Mouse (Mus musculus) T-cell, adult 2 months (primary cell): ENCODE results near the gene Pmel.

ENCODE experiments used
- DNase-seq: peaks from one replicate; pipeline ENCODE4 v3.0.0; 2022; ENCODE audit warnings: low spot score

Gene Pmel

DNA sequence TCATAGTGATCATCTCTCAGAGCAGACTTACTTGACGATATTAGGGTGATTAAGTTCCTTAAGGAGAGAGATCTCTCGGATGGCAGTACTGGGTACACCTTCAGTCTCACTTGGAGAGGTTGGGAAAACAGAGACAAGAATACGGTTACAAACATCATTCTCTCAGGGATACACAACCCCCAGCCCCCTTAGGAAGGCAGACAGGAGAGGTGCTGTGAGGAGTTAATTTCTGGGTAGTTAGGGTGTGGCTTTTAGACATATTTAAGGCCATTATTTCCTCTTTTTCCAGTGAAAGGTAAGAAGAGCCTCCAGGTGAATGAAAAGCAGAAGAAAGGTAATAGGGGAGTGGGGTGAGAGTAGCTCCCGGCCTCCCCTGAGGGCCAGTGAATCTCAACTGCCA lies at the start of gene Pmel:
Gene Pmel, plus strand, starts transcription at position 301 of the 400 bp plus-strand sequence.
- no peak for DNase-seq

DNA sequence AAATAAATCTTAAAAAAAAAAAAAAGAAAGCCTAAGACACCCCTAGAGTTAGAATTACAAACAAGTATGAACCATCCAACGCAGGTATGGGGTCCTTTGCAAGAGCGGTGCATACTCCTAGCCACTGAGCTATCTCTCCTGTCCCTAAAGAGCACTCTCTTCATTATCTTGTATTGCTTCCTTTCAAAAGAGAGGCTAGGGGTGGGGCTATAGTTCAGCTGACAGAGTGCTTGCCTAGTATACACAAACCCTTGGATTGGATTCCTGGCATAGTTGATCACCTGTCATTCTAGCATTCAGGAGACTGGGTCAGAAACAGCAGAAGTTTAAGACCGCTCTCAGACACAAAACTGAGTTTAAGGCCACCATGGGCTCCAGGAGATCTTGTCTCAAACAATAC lies 48.7 kb upstream of the Pmel start:
- no peak for DNase-seq

DNA sequence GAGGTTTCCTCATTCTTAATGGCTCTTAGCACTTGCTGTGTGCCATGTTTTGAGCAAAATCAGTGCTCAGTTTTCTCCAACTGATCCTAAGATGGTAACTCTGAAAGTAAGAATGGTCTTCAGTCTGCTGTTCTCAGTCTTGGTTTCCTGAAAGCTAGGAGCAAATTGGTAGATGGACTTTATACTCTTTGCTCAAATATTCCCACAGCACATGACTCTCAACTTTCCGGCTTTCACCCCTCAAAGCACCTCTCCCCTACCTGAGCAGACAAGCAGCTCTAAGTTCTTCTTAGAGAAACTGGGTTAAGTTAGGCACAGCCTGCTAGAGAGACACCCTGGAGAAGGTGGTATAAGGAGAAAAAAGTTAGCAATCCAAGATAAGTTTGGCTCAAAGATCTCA lies 47.3 kb upstream of the Pmel start:
- no peak for DNase-seq

DNA sequence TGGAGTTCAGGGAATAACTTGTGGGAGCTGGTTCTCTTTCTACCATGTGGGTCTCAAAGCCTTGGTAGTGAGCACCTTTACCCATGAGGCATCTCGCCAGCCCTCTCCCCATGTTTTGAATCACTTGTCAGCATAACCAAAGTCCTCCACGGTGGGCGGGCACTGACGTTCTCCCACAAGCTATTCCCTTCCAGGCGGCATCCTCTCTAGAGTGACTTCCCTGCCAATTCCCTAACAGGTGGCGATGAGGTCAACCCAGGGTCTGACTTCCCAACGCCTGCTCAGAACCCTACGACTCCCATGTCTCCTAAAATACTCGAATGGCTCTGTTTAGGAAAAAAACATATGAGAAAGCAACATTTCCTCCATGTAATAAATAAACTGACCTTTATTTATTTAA lies 46.2 kb upstream of the Pmel start:
- DNase-seq: no peak

DNA sequence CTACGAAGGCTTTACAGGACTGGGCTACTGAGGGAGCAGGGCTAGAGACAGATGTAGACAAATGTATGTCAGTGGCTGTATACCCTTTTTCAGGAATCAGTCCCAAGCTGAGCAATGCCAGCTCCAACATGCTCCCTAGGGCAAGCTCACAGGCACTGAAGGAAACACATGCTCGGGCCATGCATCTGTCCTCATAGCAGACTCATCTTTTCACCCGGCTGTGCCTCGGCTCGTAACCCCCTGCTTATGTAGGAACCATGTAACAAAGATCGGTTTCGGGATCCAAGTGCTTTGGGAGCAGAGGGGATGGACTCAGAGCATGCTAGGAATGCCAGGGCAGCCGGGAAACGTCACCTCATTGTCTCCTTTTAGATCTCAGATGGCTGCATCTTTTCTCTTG lies 44.5 kb upstream of the Pmel start:
- DNase-seq: no peak

DNA sequence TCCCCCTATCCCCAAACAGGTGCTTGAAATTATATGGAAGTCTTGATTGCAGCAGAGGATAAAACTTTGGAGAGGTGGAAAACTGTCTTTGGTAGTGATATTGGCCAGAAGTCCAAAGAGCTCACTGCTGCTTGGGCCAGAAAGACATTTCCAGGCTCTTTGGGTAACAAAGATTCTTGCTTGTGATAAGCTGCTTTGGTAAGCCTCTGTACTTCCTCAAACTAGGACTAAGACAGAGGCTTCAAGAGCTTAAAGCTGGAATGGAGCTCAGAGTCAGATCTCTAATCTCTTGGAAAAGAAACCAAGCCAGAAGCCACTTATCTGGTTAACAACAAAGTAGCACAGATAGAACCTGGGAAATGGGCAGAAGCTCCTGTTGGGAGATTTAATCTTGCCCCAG lies 41.5 kb upstream of the Pmel start:
- DNase-seq: no peak

DNA sequence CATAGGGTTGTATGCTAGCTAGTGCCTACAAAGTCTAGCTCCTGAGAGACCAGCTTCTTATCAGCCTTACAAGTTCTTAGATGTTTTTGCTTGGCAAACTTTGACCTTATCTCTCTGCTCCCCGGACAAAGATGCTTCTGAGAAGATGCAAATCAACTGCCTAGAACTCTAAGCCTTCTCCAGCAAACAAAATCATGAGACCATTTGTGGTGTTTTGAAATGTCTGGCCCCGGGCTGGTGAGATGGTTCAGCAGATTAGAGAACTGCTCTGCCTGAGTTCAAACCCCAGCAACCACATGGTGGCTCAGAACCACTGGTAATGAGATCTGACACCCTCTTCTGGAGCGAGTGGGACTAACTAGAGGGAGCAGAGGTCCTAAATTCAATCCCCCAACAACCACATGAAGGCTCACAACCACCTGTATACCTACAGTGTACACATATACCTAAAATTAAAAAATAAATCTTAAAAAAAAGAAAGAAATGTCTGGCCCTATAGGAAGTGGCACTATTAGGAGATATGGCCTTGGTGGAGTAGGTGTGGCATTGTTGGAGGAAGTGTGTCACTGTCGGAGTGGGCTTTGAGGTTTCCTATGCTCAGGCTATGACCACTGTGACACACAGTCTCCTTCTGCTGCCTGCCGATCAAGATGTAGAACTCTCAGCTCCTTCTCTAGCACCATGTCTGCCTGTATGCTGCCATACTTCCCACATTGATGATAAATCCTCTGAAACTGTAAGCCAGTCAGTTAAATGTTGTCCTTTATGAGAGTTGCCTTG lies 40.4 kb upstream of the Pmel start:
- DNase-seq: no peak

DNA sequence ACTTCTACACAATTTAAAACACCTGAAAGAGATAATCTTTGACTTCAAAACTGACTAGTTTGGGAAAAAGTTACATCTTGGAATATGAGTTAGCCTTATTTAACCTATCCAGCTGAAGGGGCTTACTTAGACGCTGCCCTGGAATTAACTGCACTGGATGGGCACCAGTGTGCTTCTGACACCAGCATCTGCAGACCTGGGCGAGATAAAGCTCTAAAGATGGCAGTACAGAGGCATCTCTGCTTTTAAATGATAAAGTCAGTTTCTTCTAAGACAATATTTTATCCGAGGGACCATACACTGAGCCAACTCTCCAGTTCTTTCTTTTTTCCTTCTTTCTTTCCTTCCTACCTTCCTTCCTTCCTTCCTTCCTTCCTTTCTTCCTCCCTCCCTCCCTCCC lies 39.2 kb upstream of the Pmel start:
- DNase-seq: no peak

DNA sequence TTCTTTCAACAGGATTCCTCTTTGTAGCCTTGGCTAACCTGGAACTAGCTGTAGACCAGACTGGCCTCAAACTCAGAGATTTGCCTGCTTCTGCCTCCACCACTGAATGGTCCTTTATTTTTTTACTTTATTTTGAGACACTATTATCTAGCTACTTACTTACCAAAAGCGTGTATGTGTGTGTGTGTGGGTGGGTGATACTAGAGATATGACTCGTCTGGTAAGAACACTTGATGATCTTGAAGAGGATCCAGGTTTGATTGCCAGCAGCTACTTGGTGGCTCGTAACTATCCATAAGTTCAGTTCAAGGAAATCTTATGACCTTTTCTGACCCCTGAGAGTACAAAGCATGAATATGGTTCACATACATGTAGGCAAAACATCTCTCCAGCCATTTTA lies 38.7 kb upstream of the Pmel start:
- DNase-seq: no peak

DNA sequence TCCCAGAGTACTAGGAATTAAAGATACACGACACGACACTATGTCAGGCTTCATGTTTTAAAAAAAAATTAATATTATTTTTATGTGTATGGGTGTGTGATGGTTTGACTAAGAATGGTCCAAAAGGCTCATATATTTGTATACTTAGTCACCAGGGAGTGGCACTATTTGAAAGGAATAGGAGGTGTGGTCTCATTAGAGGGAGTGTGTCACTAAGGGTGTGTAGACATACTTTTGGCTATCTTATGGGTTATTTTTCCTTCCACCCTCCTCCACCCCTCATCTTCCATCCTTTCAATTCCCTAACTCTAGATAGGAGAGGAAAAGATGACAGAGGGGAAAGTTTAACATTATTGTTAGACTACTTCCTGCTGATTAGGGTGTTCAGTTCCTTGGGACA lies 38.2 kb upstream of the Pmel start:
- DNase-seq: no peak

DNA sequence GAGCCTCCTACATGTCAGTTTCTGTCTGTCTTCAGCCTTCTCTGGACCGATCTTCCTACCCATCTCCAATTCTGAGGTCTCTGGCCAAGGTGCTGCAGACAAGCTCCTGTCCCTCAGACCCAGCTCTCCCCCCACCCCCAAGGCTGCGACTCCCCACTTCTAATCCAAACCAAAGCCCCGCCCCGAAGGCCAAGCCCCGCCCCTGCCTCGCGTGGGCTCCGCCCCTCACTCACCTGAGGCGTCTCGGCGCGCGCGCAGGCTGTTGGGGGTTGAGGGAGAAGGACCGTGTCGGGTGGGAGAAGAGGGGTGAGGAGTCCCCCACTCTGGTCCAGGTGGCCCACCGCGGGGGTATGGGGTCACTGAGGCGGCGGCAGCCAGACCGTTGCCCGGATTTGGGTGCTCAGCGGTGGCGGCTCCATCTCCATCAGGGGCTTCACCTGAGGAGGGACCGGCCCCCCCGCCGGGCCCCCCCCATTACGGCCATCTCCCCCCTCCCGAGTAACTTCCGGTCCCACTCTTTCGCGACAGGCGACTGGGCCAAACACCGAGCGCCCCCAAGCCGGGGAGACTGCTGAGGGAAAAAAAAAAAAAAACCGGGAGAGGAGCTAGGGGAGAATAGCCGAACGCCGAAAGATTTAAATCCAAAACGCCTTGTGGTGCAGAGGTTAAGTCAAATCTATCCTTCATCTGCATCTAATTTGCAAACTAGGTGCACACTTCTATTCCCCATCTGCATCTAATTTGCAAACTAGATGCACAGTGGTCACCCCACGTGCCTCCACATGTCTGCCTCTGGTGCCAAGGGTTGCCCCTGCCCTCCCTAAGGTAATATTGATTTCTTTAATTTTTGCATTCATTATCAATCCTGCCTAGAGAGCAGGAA lies 35.0 kb upstream of the Pmel start:
- DNase-seq: peak; percentile 52

DNA sequence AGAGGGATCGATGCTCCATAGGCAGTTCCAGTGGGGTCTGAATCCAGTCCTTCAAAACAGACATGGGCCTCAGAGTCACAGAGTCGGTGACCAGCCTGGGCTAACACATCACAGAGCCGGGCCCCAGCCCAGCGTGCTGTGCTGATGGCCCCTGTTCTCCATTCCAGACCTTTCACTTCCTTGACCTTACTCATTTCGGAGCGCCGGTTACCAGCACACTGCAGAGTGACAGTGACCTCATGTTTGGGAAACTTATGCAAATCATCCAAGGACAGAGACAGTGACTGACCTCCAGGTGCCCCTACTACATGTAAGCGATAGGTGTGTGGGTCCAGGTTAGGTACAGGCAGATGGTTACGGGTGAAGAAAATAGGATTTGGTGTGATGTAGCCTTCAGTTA lies 32.8 kb upstream of the Pmel start:
- DNase-seq: no peak

DNA sequence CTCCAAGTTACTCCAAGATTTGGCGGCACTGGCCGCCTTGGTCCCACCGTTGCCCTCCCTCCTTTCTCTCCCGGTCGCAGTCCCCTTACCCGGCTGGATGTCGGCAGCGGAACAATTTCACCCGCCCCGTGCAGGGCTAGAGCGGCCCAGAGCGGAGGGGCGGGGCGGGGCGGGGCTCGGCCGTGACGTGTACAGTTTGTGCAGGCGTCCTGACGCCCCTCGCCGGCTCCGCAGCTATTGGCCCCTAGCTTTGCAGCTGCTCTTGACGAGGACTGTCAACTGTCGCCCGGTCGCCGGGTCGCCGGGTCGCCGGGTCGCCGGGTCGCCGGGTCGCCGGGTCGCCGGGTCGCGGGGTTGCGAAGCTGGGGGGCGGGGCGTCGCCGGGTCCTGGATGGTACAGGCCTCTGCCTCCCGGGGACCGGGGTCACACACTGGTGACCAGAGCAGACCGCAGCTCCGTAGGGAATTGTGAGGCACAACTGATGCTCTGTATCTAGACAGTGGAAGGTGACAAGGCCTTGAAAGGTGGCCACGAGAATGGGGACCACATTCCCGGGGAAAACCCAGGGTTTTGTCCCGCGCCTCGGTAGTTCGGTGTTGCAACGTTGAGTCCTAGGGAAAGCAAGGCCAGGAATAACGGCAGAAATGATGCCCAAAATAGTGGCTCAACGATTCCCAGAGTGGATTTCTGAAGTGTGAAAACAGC lies 30.1 kb upstream of the Pmel start, which contains the start of gene Suox:
Gene Suox, minus strand, starts transcription at position 311 of the 706 bp plus-strand sequence.
- peak; percentile 74 for DNase-seq

DNA sequence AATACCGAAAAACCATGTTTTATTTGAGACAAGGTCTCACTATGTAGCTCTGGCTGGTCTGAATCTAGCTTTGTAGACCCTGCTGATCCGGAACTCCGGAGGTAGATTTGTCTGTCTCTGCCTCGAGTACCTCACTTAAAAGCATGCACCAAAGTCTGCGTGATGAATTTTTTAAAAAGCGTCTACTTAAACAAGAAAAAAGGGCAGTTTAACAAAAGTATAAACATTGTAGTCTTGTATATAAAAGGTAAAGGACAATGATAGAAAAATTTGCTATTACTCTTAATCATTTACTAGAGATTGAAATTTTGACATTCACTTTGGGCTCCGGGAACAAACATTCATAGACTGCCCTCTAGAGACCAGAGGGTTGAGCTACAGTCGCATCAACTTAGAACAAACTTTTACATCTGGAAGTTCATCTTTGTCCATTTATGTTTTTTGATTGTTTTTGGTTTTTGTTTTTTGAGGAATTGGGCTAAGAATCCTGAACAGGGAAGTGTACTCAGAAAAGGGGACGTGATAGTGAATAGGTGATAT lies 29.5 kb upstream of the Pmel start:
- peak; percentile 37 for DNase-seq

DNA sequence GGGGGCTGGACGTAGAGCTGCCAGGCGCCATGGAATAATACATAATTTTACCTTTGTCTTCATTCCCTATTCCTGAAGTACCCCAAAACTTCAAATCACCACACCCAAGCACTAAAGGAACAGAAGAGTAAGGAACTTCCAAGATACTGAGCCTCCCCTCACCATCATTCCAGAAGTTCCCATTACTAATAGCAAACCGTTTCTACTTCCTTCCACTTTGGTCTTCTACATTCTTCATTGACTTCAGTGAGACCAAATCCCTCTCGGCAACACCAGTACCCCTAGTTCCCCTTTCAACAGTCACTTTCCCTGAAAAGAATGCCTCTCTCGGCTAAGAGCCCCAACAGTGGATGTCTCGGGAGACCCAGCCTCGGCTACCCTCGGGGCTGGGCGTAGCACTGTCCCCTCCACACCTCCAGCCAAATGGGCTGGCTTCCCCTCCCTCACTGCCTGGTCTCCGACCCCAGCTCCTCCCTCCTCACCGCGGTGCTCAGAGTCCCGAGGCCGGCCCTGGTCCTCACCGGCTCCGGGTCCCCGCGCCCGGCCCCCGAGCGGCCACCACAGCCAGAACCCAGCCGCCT lies 8.5 kb upstream of the Pmel start:
- DNase-seq: no peak

DNA sequence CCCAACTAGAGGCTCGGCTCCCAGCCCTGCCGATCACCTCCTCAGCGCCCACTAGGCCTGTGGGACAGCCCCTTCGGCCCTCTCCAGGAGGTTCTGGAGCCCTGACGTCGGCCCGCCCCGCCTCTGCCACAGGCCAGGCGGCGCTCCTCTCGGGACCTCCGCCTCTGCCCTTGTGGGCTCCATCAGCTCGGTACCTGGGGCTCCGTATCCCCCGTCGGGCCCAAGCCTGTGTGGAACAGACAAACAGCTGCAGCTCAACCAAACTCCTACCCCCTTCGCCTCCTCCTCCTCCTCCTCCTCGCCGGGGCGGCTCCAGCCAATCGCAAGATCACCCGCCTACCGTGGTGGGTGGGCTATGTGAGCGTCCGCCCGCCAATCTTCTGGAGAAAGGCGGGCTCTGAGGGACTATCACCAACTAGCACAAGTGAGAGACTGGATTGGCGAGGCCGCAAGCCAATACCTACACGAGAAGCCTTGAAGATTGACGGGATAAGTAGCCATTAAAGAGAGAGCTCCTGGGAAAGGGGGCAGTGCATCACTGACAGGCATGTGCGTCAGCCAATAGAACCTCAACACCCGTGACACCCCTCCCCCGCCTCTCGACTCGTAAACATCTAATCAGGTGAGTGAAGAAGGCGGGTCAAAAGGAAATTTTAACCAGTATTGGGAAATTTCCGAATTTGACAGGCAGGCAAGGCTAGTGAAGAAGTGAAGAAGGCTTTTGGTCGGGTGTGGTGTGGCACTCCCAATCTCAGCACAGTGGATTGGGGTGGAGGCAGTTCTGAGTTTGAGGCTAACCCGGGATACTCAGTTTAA lies 7.8 kb upstream of the Pmel start, which contains the start of gene Rab5b:
Gene Rab5b, minus strand, starts transcription at position 273 of the 816 bp plus-strand sequence.
- peak; percentile 98 for DNase-seq

DNA sequence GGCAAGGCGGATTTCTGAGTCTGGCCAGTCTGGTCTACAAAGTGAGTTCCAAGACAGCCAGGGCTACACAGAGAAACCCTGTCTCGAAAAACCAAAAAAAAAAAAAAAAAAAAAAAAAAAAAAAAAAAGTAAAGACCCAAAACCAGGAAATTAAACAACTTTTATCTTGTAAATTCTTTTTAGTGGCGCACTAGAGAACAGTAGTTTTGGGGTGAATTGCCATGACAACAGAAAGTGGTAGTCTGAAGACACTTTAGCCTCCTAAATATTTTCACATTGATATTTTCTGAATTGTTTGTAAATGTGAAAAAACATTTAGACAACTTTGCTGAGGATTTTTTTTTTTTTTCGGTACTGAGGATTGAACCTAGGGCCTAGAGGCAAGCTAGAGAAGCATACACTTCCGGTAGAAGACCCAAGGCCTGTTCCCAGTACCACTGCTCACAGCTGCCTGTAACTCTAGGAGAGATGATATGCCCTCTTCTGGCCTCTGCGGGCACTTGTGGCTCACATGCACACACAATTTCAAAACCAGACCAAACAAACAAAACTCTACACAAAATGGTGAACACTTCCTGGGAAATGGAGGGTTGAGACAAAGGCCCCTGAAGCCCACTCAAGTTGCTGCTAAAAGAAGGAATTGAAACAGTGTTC lies 6.8 kb upstream of the Pmel start:
- DNase-seq: no peak

DNA sequence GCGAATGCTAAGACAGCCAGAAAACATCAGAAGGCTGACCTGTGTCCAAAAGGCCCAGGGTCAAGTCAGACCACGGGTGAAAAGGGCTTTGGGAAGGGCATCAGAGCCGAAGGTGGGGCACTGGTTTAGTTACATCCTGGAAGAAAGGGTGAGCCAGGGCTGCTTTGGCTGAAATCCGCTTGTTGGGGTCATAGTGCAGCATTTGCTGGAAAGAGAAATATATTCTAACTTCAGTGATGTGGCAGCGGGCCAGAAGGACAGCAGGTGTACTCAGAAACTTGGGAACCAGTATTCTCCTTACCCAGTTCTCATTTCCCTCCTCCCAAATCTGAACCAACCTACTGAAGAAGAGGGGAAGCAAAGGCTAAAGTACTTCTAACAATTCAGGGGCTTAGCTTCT lies 5.0 kb upstream of the Pmel start:
- no peak for DNase-seq

DNA sequence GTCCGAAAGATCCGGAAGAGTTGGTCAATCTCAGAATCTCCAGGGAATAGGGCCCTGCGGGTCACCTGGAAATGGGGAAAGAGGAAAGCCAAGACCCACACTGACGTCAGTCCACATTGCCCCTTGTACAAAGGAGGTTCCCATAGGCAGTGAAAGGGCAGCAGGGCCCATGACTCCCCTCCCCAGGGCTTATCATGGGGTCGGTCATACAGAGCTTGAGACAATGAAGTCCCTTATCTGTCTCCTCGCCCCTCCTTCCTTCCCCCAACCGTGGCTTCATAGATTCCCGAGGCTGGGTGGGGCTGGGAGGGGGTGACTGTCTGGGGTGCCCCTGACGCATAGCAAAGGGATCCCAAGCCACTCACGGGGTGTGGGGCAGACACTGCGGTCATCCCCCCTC lies 4.4 kb upstream of the Pmel start:
- no peak for DNase-seq

DNA sequence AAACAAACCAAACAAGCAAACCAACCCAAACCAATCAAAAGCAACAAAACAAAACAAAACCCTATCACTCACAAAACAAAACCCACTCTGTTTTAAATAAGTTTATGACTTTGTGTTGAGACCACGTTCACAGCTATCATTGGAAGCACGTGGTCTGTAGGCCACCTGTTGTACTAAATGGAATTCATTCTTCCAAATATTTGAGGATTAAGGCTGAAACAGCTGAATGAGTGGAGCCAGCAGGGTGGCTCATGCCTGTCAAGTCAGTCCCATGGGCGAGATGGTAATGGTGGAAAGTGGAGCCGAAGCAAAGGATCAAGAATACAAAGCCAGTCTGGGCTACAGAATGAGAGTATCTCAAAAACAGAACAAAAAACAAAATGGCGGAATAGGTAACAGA lies 3.3 kb upstream of the Pmel start:
- DNase-seq: no peak
